Mouse (Mus musculus) ES-Bruce4 (cell line): ENCODE results near the gene Med17. TPM values are rescaled to one million over a fixed set of nuclear protein-coding genes. Genes with fewer than 3 reads are reported as not detected.

Source experiments
- H3K27ac ChIP-seq: 2 replicates; pipeline ENCODE4 v1.5.1; 2012; ENCODE audit warnings: low read length, inconsistent platforms; ENCODE audit not compliant: insufficient read depth
- H3K27me3 ChIP-seq: 2 replicates; pipeline ENCODE4 v1.6.1; 2012; ENCODE audit warnings: mild to moderate bottlenecking, low read length, inconsistent platforms; ENCODE audit not compliant: control insufficient read depth, poor library complexity, insufficient read depth, severe bottlenecking
- H3K36me3 ChIP-seq: 2 replicates; pipeline ENCODE4 v1.6.1; 2012; ENCODE audit warnings: inconsistent platforms, mild to moderate bottlenecking, low read length, moderate library complexity; ENCODE audit not compliant: control insufficient read depth, poor library complexity, insufficient read depth, severe bottlenecking
- H3K4me1 ChIP-seq: one replicate; pipeline ENCODE4 v1.8.1; 2011; ENCODE audit warnings: low read length; ENCODE audit not compliant: control insufficient read depth, insufficient read depth
- H3K4me3 ChIP-seq: 2 replicates; pipeline ENCODE4 v1.5.1; 2011; ENCODE audit warnings: low read depth, mild to moderate bottlenecking, low read length
- H3K9ac ChIP-seq: 2 replicates; pipeline ENCODE4 v1.6.1; 2012; ENCODE audit warnings: low read depth, mild to moderate bottlenecking, inconsistent platforms; ENCODE audit not compliant: poor library complexity, severe bottlenecking
- H3K9me3 ChIP-seq: replicated peaks from 2 replicates; pipeline ENCODE4 v1.6.1; 2012; ENCODE audit warnings: mild to moderate bottlenecking, low read length, inconsistent platforms; ENCODE audit not compliant: control insufficient read depth, poor library complexity, insufficient read depth, severe bottlenecking
- CTCF ChIP-seq: IDR thresholded peaks from one replicate; pipeline ENCODE4 v1.8.1; 2011; ENCODE audit warnings: low read depth, low read length
- EP300 ChIP-seq: IDR thresholded peaks from 2 replicates; pipeline ENCODE4 v1.6.1; 2011; ENCODE audit warnings: low read depth, low read length; ENCODE audit not compliant: insufficient read depth
- POLR2A ChIP-seq: IDR thresholded peaks from one replicate; pipeline ENCODE4 v1.8.1; 2011; ENCODE audit warnings: low read length; ENCODE audit not compliant: insufficient read depth
- polyA plus RNA-seq: library from polyadenylated mRNA; stranded (reverse); fragments of >200 nt; gene quantifications from 2 replicates; pipeline ENCODE4 v1.2.4, GENCODE M21; 2011; ENCODE audit warnings: low read depth; ENCODE audit not compliant: missing spikeins, insufficient read depth, insufficient read length

Med17 gene
- polyA plus RNA-seq, 1 experiment, result 109 TPM

- Histone ChIP-seq H3K9me3 (no peaks in the 10 kb centered on the region), H3K9ac (no peak overlapping the region), H3K4me1 (no peaks in the 10 kb centered on the region), H3K36me3 (peaks cover 27% of the 10 kb centered on the region), H3K4me3 (no peak overlapping the region), H3K27ac (no peak overlapping the region), H3K27me3 (no peaks in the 10 kb centered on the region)
- TF ChIP-seq EP300 (no peak), POLR2A (no peak), CTCF (no peak)
Observed at GRCm38 (mm10) chr9:15261980-15262379, 17.8 kb downstream of the Med17 start.

GRCm38 (mm10) chr9:15256214-15256613 is 23.5 kb downstream of the Med17 start:
- no peaks in the 10 kb centered on the region for H3K27me3 ChIP-seq
- no peak overlapping the region for H3K4me3 ChIP-seq
- H3K9ac ChIP-seq, result no peak overlapping the region
- H3K27ac ChIP-seq, result no peak overlapping the region
- no peaks in the 10 kb centered on the region for H3K9me3 ChIP-seq
- H3K4me1 ChIP-seq, result no peaks in the 10 kb centered on the region
- no peak for TF ChIP-seq CTCF
- TF ChIP-seq POLR2A, result no peak
- TF ChIP-seq EP300, result no peak
- no peaks in the 10 kb centered on the region; the same call in 1 of the 2 replicates for H3K36me3 ChIP-seq

GRCm38 (mm10) chr9:15254501-15254900 is 25.2 kb downstream of the Med17 start:
- peaks cover 3% of the 10 kb centered on the region for H3K4me1 ChIP-seq
- TF ChIP-seq CTCF, result no peak
- TF ChIP-seq EP300, result no peak
- no peak for TF ChIP-seq POLR2A
- H3K9ac ChIP-seq, result no peak overlapping the region
- H3K4me3 ChIP-seq, result no peak overlapping the region
- H3K27me3 ChIP-seq, result no peaks in the 10 kb centered on the region
- no peaks in the 10 kb centered on the region for H3K36me3 ChIP-seq
- H3K27ac ChIP-seq, result no peak overlapping the region
- H3K9me3 ChIP-seq, result no peaks in the 10 kb centered on the region

- no peak overlapping the region for H3K4me3 ChIP-seq
- H3K36me3 ChIP-seq, result no peaks in the 10 kb centered on the region
- H3K9ac ChIP-seq, result no peak overlapping the region
- no peaks in the 10 kb centered on the region for H3K9me3 ChIP-seq
- H3K27me3 ChIP-seq, result no peaks in the 10 kb centered on the region
- H3K27ac ChIP-seq, result no peak overlapping the region
- no peak for TF ChIP-seq POLR2A
- no peak for TF ChIP-seq CTCF
- TF ChIP-seq EP300, result no peak
- peaks cover 3% of the 10 kb centered on the region for H3K4me1 ChIP-seq
Observed at GRCm38 (mm10) chr9:15252196-15252595, 27.5 kb downstream of the Med17 start.

GRCm38 (mm10) chr9:15250376-15250775 is 29.4 kb downstream of the Med17 start:
- H3K4me3 ChIP-seq, result no peak overlapping the region
- no peaks in the 10 kb centered on the region for H3K36me3 ChIP-seq
- H3K9ac ChIP-seq, result no peak overlapping the region
- H3K27me3 ChIP-seq, result no peaks in the 10 kb centered on the region
- no peaks in the 10 kb centered on the region for H3K9me3 ChIP-seq
- H3K4me1 ChIP-seq, result peaks cover 3% of the 10 kb centered on the region
- no peak overlapping the region for H3K27ac ChIP-seq
- TF ChIP-seq POLR2A (no peak), CTCF (no peak), EP300 (0 out of 2 replicates have a peak, but pooled peaks have one; percentile 28)

- H3K4me1 ChIP-seq, result peaks cover 3% of the 10 kb centered on the region
- no peaks in the 10 kb centered on the region for H3K9me3 ChIP-seq
- H3K9ac ChIP-seq, result no peak overlapping the region
- TF ChIP-seq EP300, result no peak
- TF ChIP-seq POLR2A, result no peak
- TF ChIP-seq CTCF, result no peak
- H3K4me3 ChIP-seq, result no peak overlapping the region
- no peak overlapping the region for H3K27ac ChIP-seq
- no peaks in the 10 kb centered on the region for H3K27me3 ChIP-seq
- H3K36me3 ChIP-seq, result no peaks in the 10 kb centered on the region
Observed at GRCm38 (mm10) chr9:15245319-15246075, 34.2 kb downstream of the Med17 start.

- Histone ChIP-seq H3K9ac (no peak overlapping the region), H3K27me3 (no peaks in the 10 kb centered on the region), H3K9me3 (no peaks in the 10 kb centered on the region), H3K27ac (no peak overlapping the region), H3K4me1 (peaks cover 5% of the 10 kb centered on the region), H3K36me3 (no peaks in the 10 kb centered on the region), H3K4me3 (no peak overlapping the region)
- TF ChIP-seq EP300 (no peak), CTCF (no peak), POLR2A (no peak)
Observed at GRCm38 (mm10) chr9:15242130-15242529, 37.6 kb downstream of the Med17 start.
